Mouse (Mus musculus): ENCODE data around the gene Zfp109.

The Zfp109 gene

GRCm38 (mm10) chr7:24254633-24255474 lies 17.5 kb upstream of the Zfp109 start, which contains the start of gene Zfp108:
Gene Zfp108 (plus strand): TSS chr7:24254794.
- Histone ChIP-seq H3K27me3 (ENCODE audit: control insufficient read depth, insufficient read depth, low read length, poor library complexity, severe bottlenecking) (no peaks in the 10 kb centered on the region), H3K36me3 (ENCODE audit: control insufficient read depth, insufficient read depth, low read length, poor library complexity, severe bottlenecking) (no peaks in the 10 kb centered on the region)
- peak; percentile 39 for DNase-seq (ENCODE audit: low read depth, low spot score)

- DNase-seq (ENCODE audit: low read depth, low spot score): no peak
- Histone ChIP-seq H3K27me3 (ENCODE audit: control insufficient read depth, insufficient read depth, low read length, poor library complexity, severe bottlenecking) (no peaks in the 10 kb centered on the region), H3K36me3 (ENCODE audit: control insufficient read depth, insufficient read depth, low read length, poor library complexity, severe bottlenecking) (no peaks in the 10 kb centered on the region)
These were observed 16.6 kb upstream of the Zfp109 start for GRCm38 (mm10) chr7:24253779-24254615.

- H3K36me3 ChIP-seq (ENCODE audit: control insufficient read depth, insufficient read depth, low read length, poor library complexity, severe bottlenecking): no peaks in the 10 kb centered on the region
- no peak for DNase-seq (ENCODE audit: low read depth, low spot score)
- H3K27me3 ChIP-seq (ENCODE audit: control insufficient read depth, insufficient read depth, low read length, poor library complexity, severe bottlenecking): no peaks in the 10 kb centered on the region; the same call in 1 of the 2 replicates
These were observed 26.0 kb downstream of the Zfp109 start, which contains the start of gene Zfp111 for GRCm38 (mm10) chr7:24211343-24211742. Gene Zfp111 (minus strand): TSS chr7:24211443.

- Histone ChIP-seq H3K27me3 (ENCODE audit: control insufficient read depth, insufficient read depth, low read length, poor library complexity, severe bottlenecking) (no peaks in the 10 kb centered on the region; the same call in 1 of the 2 replicates), H3K36me3 (ENCODE audit: control insufficient read depth, insufficient read depth, low read length, poor library complexity, severe bottlenecking) (no peaks in the 10 kb centered on the region)
- DNase-seq (ENCODE audit: low read depth, low spot score): no peak
These were observed 27.1 kb downstream of the Zfp109 start for GRCm38 (mm10) chr7:24210296-24210695.

GRCm38 (mm10) chr7:24208282-24208886 lies 29.0 kb downstream of the Zfp109 start:
- DNase-seq (ENCODE audit: low read depth, low spot score): no peak
- Histone ChIP-seq H3K36me3 (ENCODE audit: control insufficient read depth, insufficient read depth, low read length, poor library complexity, severe bottlenecking) (no peaks in the 10 kb centered on the region), H3K27me3 (ENCODE audit: control insufficient read depth, insufficient read depth, low read length, poor library complexity, severe bottlenecking) (no peaks in the 10 kb centered on the region)

GRCm38 (mm10) chr7:24207488-24208261 lies 29.7 kb downstream of the Zfp109 start:
- no peak for DNase-seq (ENCODE audit: low read depth, low spot score)
- no peaks in the 10 kb centered on the region for H3K27me3 ChIP-seq (ENCODE audit: control insufficient read depth, insufficient read depth, low read length, poor library complexity, severe bottlenecking)
- no peaks in the 10 kb centered on the region for H3K36me3 ChIP-seq (ENCODE audit: control insufficient read depth, insufficient read depth, low read length, poor library complexity, severe bottlenecking)

GRCm38 (mm10) chr7:24196961-24197360 lies 40.4 kb downstream of the Zfp109 start:
- H3K36me3 ChIP-seq (ENCODE audit: control insufficient read depth, insufficient read depth, low read length, poor library complexity, severe bottlenecking): no peaks in the 10 kb centered on the region

GRCm38 (mm10) chr7:24193157-24193556 lies 44.2 kb downstream of the Zfp109 start:
- no peak for DNase-seq (ENCODE audit: low read depth, low spot score)
- Histone ChIP-seq H3K27me3 (ENCODE audit: control insufficient read depth, insufficient read depth, low read length, poor library complexity, severe bottlenecking) (no peaks in the 10 kb centered on the region), H3K36me3 (ENCODE audit: control insufficient read depth, insufficient read depth, low read length, poor library complexity, severe bottlenecking) (no peaks in the 10 kb centered on the region)

More at GRCm38 (mm10) chr7:24196961-24197360, 40.4 kb downstream of the Zfp109 start:
- no peak for DNase-seq (ENCODE audit: low read depth, low spot score)
- no peaks in the 10 kb centered on the region for H3K27me3 ChIP-seq (ENCODE audit: control insufficient read depth, insufficient read depth, low read length, poor library complexity, severe bottlenecking)

GRCm38 (mm10) chr7:24191361-24191760 lies 46.0 kb downstream of the Zfp109 start:
- no peak for DNase-seq (ENCODE audit: low read depth, low spot score)
- H3K27me3 ChIP-seq (ENCODE audit: control insufficient read depth, insufficient read depth, low read length, poor library complexity, severe bottlenecking): no peaks in the 10 kb centered on the region
- H3K36me3 ChIP-seq (ENCODE audit: control insufficient read depth, insufficient read depth, low read length, poor library complexity, severe bottlenecking): no peaks in the 10 kb centered on the region

- DNase-seq (ENCODE audit: low read depth, low spot score): no peak
- H3K36me3 ChIP-seq (ENCODE audit: control insufficient read depth, insufficient read depth, low read length, poor library complexity, severe bottlenecking): no peaks in the 10 kb centered on the region
- no peaks in the 10 kb centered on the region for H3K27me3 ChIP-seq (ENCODE audit: control insufficient read depth, insufficient read depth, low read length, poor library complexity, severe bottlenecking)
These were observed 47.8 kb downstream of the Zfp109 start for GRCm38 (mm10) chr7:24189571-24189944.

- no peak for DNase-seq (ENCODE audit: low read depth, low spot score)
- no peaks in the 10 kb centered on the region for H3K27me3 ChIP-seq (ENCODE audit: control insufficient read depth, insufficient read depth, low read length, poor library complexity, severe bottlenecking)
- no peaks in the 10 kb centered on the region for H3K36me3 ChIP-seq (ENCODE audit: control insufficient read depth, insufficient read depth, low read length, poor library complexity, severe bottlenecking)
These were observed 48.3 kb downstream of the Zfp109 start for GRCm38 (mm10) chr7:24188901-24189570.

GRCm38 (mm10) chr7:24187611-24188010 lies 49.7 kb downstream of the Zfp109 start:
- DNase-seq (ENCODE audit: low read depth, low spot score): no peak
- H3K36me3 ChIP-seq (ENCODE audit: control insufficient read depth, insufficient read depth, low read length, poor library complexity, severe bottlenecking): no peaks in the 10 kb centered on the region
- H3K27me3 ChIP-seq (ENCODE audit: control insufficient read depth, insufficient read depth, low read length, poor library complexity, severe bottlenecking): no peaks in the 10 kb centered on the region
